Mouse (Mus musculus) hindbrain, embryonic 12.5 days (tissue): Measurements from ENCODE around the gene Cwc15. TPM values are rescaled to one million over a fixed set of nuclear protein-coding genes. Genes with fewer than 3 reads are reported as not detected.

Experiments used
- polyA plus RNA-seq: library from polyadenylated mRNA; unstranded; fragments of >200 nt; fragmentation: Nextera tagmentation; extraction: Ambion mirVana; gene quantifications from 2 replicates; pipeline ENCODE4 v1.2.1, GENCODE M21; 2016

Cwc15 gene
- polyA plus RNA-seq, 1 experiment from 2014 or later = 174 TPM

Other genes with a start within 250 kb of the Cwc15 start
- gene Sesn3, start 225.6 kb upstream of the Cwc15 start, polyA plus RNA-seq = 25.3 and 25.7 TPM in 2 replicates
- gene Endod1, start 119.1 kb upstream of the Cwc15 start, polyA plus RNA-seq = 11.0 and 11.9 TPM in 2 replicates
- gene Kdm4d, start 135 bp upstream of the Cwc15 start, polyA plus RNA-seq = 0.19 and 0.43 TPM in 2 replicates
- 18.2 and 18.4 TPM in 2 replicates for gene Amotl1, start 144.4 kb downstream of the Cwc15 start, polyA plus RNA-seq
- gene Piwil4, start 240.1 kb downstream of the Cwc15 start, polyA plus RNA-seq = 0.17 and 0.39 TPM in 2 replicates